Mouse (Mus musculus) kidney, postnatal 25 days (tissue): Measurements from ENCODE around the gene Nppa.

Experiments used
- DNase-seq, 2 experiments: peaks; one replicate each; pipeline ENCODE4 v3.0.0; 2021; ENCODE audit warnings: mixed read lengths in 2 of 2

The Nppa gene

GRCm38 (mm10) chr4:148000202-148000772 lies at the start of gene Nppa:
Nppa (plus strand) TSS chr4:148000722.
- DNase-seq, result no peak

- DNase-seq, result peak; percentile 34 to 68
These were observed 46.9 kb upstream of the Nppa start for GRCm38 (mm10) chr4:147953590-147953989.

GRCm38 (mm10) chr4:147957141-147957540 lies 43.4 kb upstream of the Nppa start:
- DNase-seq, result peak; percentile 20 to 30

GRCm38 (mm10) chr4:147959881-147960831 lies 40.4 kb upstream of the Nppa start:
- peak; percentile 78 to 90 for DNase-seq

- peak in 1 of 2 experiments; percentile 30 for DNase-seq
These were observed 37.7 kb upstream of the Nppa start for GRCm38 (mm10) chr4:147962781-147963180.

GRCm38 (mm10) chr4:147963623-147964022 lies 36.9 kb upstream of the Nppa start:
- no peak for DNase-seq

- peak; percentile 66 to 85 for DNase-seq
These were observed 34.8 kb upstream of the Nppa start for GRCm38 (mm10) chr4:147965712-147966111.

- DNase-seq, result peak in 1 of 2 experiments; percentile 30
These were observed 31.7 kb upstream of the Nppa start for GRCm38 (mm10) chr4:147968816-147969215.

- no peak for DNase-seq
These were observed 31.2 kb upstream of the Nppa start for GRCm38 (mm10) chr4:147969337-147969736.

- no peak for DNase-seq
These were observed 24.3 kb upstream of the Nppa start for GRCm38 (mm10) chr4:147976237-147976636.

- DNase-seq, result no peak
These were observed 22.8 kb upstream of the Nppa start for GRCm38 (mm10) chr4:147977726-147978125.

- DNase-seq, result no peak
These were observed 22.1 kb upstream of the Nppa start for GRCm38 (mm10) chr4:147978391-147978790.

- peak in 1 of 2 experiments; percentile 24 for DNase-seq
These were observed 21.1 kb upstream of the Nppa start for GRCm38 (mm10) chr4:147979441-147979860.

- peak; percentile 70 to 74 for DNase-seq
These were observed 15.1 kb upstream of the Nppa start, which contains the start of gene Nppb for GRCm38 (mm10) chr4:147985205-147986132. Nppb (plus strand) TSS chr4:147985788.

GRCm38 (mm10) chr4:147993571-147994095 lies 6.9 kb upstream of the Nppa start:
- DNase-seq, result no peak

GRCm38 (mm10) chr4:147995311-147995710 lies 5.2 kb upstream of the Nppa start:
- no peak for DNase-seq

- no peak for DNase-seq
These were observed 679 bp downstream of the Nppa start for GRCm38 (mm10) chr4:148001013-148001789.

- no peak for DNase-seq
These were observed 1.3 kb downstream of the Nppa start for GRCm38 (mm10) chr4:148001866-148002265.

- no peak for DNase-seq
These were observed 3.8 kb downstream of the Nppa start for GRCm38 (mm10) chr4:148004361-148004760.

GRCm38 (mm10) chr4:148008412-148008811 lies 7.9 kb downstream of the Nppa start:
- DNase-seq, result peak; percentile 54 to 67

- peak; percentile 47 to 74 for DNase-seq
These were observed 9.1 kb downstream of the Nppa start for GRCm38 (mm10) chr4:148009641-148010040.

- no peak for DNase-seq
These were observed 10.8 kb downstream of the Nppa start for GRCm38 (mm10) chr4:148011332-148011731.
